Mouse (Mus musculus) neural tube, embryonic 14.5 days (tissue): ENCODE data around the gene Mrpl10. TPM values are rescaled to one million over a fixed set of nuclear protein-coding genes. Genes with fewer than 3 reads are reported as not detected.

ENCODE experiments used
- ATAC-seq: fragments of 200-750 bp; cut with Nextera tagmentation; 2 replicates; pipeline ENCODE4 v1.8.0; 2017; ENCODE audit warnings: low read depth, mild to moderate bottlenecking, moderate TSS enrichment, moderate library complexity
- H3K27ac ChIP-seq: fragments of 300-500 bp; sonication (generic); 2 replicates; pipeline ENCODE4 v1.5.1; 2014; ENCODE audit warnings: low read depth, mild to moderate bottlenecking, control low read depth, low read length, moderate library complexity, mixed read lengths
- H3K27me3 ChIP-seq: fragments of 300-500 bp; sonication (generic); 2 replicates; pipeline ENCODE4 v1.6.1; 2014; ENCODE audit warnings: low read length; ENCODE audit not compliant: control insufficient read depth, insufficient read depth
- H3K36me3 ChIP-seq: fragments of 300-500 bp; sonication (generic); 2 replicates; pipeline ENCODE4 v1.6.1; 2014; ENCODE audit warnings: low read length, mixed read lengths; ENCODE audit not compliant: control insufficient read depth, insufficient read depth
- H3K4me1 ChIP-seq: fragments of 300-500 bp; sonication (generic); 2 replicates; pipeline ENCODE4 v1.6.1; 2014; ENCODE audit warnings: low read length; ENCODE audit not compliant: control insufficient read depth, insufficient read depth
- H3K4me2 ChIP-seq: fragments of 300-500 bp; sonication (generic); 2 replicates; pipeline ENCODE4 v1.6.1; 2014; ENCODE audit warnings: mild to moderate bottlenecking, low read depth, low read length, control low read depth
- H3K4me3 ChIP-seq: fragments of 300-500 bp; sonication (generic); 2 replicates; pipeline ENCODE4 v1.5.1; 2014; ENCODE audit warnings: low read depth, low read length, control low read depth, mixed read lengths
- H3K9ac ChIP-seq: fragments of 300-500 bp; sonication (generic); replicated peaks from 2 replicates; pipeline ENCODE4 v1.6.1; 2014; ENCODE audit warnings: low read depth, mild to moderate bottlenecking, control low read depth, low read length, mixed read lengths
- H3K9me3 ChIP-seq: fragments of 300-500 bp; sonication (generic); 2 replicates; pipeline ENCODE4 v1.6.1; 2016; ENCODE audit warnings: low read length; ENCODE audit not compliant: control insufficient read depth
- WGBS: fragments of 180-500 bp; shearing (Covaris S2); extraction: QIAGEN DNeasy Blood & Tissue Kit; methylation state at CpG from one replicate; pipeline ENCODE4 v1.1.7; 2014; 5-methylcytosine and 5-hydroxymethylcytosine counted together
- polyA plus RNA-seq: library from polyadenylated mRNA; unstranded; fragments of >200 nt; fragmentation: Nextera tagmentation; extraction: Ambion mirVana; gene quantifications from 2 replicates; pipeline ENCODE4 v1.2.1, GENCODE M21; 2014

The Mrpl10 gene
- polyA plus RNA-seq, 1 experiment from 2014 or later = 63.5 TPM

DNA sequence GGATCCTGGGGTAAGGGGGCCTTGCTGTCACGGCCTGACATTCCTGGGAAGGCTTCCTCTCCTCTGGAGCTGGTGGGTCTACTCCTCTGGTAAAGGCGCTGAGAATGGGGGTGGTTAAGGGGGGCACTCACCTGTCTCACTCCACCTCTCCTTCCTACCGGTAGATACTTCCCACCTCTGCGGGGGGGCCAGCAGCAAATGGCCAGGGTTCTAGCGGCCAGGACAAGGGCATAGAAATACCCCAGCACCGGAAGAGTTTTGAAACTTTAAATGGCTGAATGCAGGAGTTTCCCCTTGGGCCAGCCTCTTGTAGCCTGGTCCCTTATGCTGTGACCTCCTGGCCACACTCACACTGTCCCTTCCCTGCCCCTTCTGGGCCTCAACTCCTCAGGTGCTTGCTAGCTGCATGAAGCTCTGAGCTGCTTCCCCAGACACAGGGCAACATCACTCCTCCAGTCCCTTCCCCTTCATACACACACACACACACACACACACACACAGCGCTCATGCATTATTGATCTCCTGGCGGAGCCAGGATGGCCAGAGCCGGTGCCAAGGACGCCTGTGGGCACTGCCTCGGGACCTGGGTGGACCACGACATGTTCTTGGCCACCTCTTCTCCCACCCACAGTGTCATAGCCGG is 9.7 kb downstream of the Mrpl10 start:
- WGBS = 21% methylated on average over 13 of the region's 13 CpGs
- Histone ChIP-seq H3K4me3 (peak overlapping the region; percentile 47), H3K27me3 (no peaks in the 10 kb centered on the region), H3K27ac (0 out of 2 replicates have a peak overlapping the region, but pooled peaks have one; percentile 46), H3K9me3 (no peaks in the 10 kb centered on the region), H3K4me2 (peak overlapping the region; percentile 55), H3K9ac (peak overlapping the region; percentile 61), H3K4me1 (peaks cover 19% of the 10 kb centered on the region), H3K36me3 (peaks cover 26% of the 10 kb centered on the region)
- ATAC-seq = peak; percentile 22; the same call in 1 of the 2 replicates

DNA sequence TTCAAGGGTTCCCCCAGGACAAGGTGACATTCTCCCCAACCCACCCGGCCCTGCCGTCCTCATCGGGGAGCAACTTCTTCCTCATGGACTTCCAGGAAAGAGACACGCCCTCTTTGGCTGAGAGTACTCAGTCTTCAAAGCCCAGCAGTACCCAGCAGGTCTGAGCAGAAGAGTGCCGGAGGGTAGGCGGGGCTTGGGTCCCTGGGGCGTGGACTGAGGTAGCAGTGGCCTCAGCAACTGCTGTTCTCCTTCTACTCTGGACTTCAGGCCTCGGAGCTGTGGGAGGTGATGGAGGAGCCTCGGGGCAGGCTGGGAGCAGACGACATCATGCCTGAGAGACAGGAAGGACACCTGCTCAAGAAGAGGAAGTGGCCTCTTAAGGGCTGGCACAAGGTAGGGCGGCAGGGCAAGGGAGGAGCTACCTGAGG is 10.9 kb downstream of the Mrpl10 start:
- Histone ChIP-seq H3K4me2 (no peak overlapping the region), H3K4me1 (peaks cover 19% of the 10 kb centered on the region), H3K36me3 (peaks cover 31% of the 10 kb centered on the region), H3K27ac (no peak overlapping the region), H3K9me3 (no peaks in the 10 kb centered on the region), H3K4me3 (no peak overlapping the region), H3K9ac (no peak overlapping the region), H3K27me3 (no peaks in the 10 kb centered on the region)
- WGBS = 29% methylated on average over 11 of the region's 11 CpGs
- no peak for ATAC-seq

- Histone ChIP-seq H3K4me2 (no peak overlapping the region), H3K4me3 (no peak overlapping the region), H3K9me3 (no peaks in the 10 kb centered on the region), H3K36me3 (peaks cover 22% of the 10 kb centered on the region), H3K4me1 (no peaks in the 10 kb centered on the region), H3K9ac (no peak overlapping the region), H3K27ac (no peak overlapping the region), H3K27me3 (no peaks in the 10 kb centered on the region)
- WGBS = 61% methylated on average over 9 of the region's 9 CpGs
- no peak for ATAC-seq
Observed at GRCm38 (mm10) chr11:97063274-97063920, 22.0 kb downstream of the Mrpl10 start.

- Histone ChIP-seq H3K36me3 (peaks cover 19% of the 10 kb centered on the region), H3K27me3 (no peaks in the 10 kb centered on the region), H3K9me3 (no peaks in the 10 kb centered on the region), H3K4me2 (no peak overlapping the region), H3K27ac (no peak overlapping the region), H3K4me1 (no peaks in the 10 kb centered on the region), H3K9ac (no peak overlapping the region), H3K4me3 (no peak overlapping the region)
- ATAC-seq = no peak
- 87% methylated on average over 3 of the region's 3 CpGs for WGBS
Observed at GRCm38 (mm10) chr11:97063921-97064295, 22.5 kb downstream of the Mrpl10 start.

DNA sequence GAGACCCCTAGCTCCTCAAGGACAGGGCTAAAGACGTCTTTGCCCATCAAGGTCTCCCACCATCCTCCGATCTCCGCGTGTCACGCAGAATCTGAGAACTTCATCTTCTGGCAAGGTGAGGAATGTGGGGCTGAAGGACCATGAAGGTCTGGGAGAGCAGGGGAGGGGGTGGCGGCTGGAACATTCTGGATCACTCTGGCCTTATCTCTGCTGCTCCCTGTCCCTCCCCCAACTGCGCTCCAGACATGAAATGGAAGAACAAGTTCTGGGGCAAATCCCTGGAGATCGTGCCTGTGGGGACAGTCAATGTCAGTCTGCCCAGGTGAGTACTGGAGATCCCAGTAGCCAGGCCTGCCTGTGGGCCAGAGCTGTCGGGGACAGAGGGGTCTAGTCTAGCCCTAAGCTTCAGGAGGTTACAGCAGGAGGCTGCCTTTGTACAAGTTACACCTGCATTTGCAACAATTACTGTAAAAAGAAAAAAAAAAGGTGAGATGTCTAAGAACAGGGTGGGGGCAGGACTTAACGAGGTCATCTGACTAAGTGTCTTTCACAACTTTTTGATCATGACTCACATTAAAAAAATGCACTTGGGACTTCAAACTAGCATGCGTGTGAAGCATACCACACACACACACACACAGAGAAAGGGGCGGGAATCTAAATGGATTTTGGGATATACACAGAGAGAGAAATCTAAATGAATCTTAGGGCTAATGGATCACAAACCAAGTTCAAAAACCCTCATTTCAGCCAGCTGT is 24.4 kb downstream of the Mrpl10 start:
- ATAC-seq = no peak
- peaks cover 7% of the 10 kb centered on the region; the same call in 1 of the 2 replicates for H3K36me3 ChIP-seq
- no peak overlapping the region for H3K9ac ChIP-seq
- 91% methylated on average over 12 of the region's 12 CpGs for WGBS
- no peak overlapping the region for H3K4me3 ChIP-seq
- no peak overlapping the region for H3K4me2 ChIP-seq
- no peaks in the 10 kb centered on the region for H3K27me3 ChIP-seq
- no peak overlapping the region for H3K27ac ChIP-seq
- no peaks in the 10 kb centered on the region for H3K9me3 ChIP-seq
- H3K4me1 ChIP-seq = no peaks in the 10 kb centered on the region

GRCm38 (mm10) chr11:97066656-97067360 is 25.4 kb downstream of the Mrpl10 start:
- H3K27me3 ChIP-seq = no peaks in the 10 kb centered on the region
- no peak overlapping the region for H3K27ac ChIP-seq
- no peak for ATAC-seq
- H3K4me1 ChIP-seq = no peaks in the 10 kb centered on the region
- H3K36me3 ChIP-seq = no peaks in the 10 kb centered on the region
- H3K9me3 ChIP-seq = no peaks in the 10 kb centered on the region
- no peak overlapping the region for H3K4me3 ChIP-seq
- H3K9ac ChIP-seq = no peak overlapping the region
- no peak overlapping the region for H3K4me2 ChIP-seq
- WGBS = 46% methylated on average over 22 of the region's 22 CpGs

- no peaks in the 10 kb centered on the region for H3K36me3 ChIP-seq
- H3K27me3 ChIP-seq = no peaks in the 10 kb centered on the region
- no peak overlapping the region for H3K9ac ChIP-seq
- no peaks in the 10 kb centered on the region for H3K4me1 ChIP-seq
- no peak overlapping the region for H3K4me2 ChIP-seq
- H3K27ac ChIP-seq = no peak overlapping the region
- no peak for ATAC-seq
- 32% methylated on average over 1 of the region's 1 CpGs for WGBS
- H3K9me3 ChIP-seq = no peaks in the 10 kb centered on the region
- H3K4me3 ChIP-seq = no peak overlapping the region
Observed at GRCm38 (mm10) chr11:97069333-97069732, 28.0 kb downstream of the Mrpl10 start.

GRCm38 (mm10) chr11:97069770-97070169 is 28.4 kb downstream of the Mrpl10 start:
- no peak overlapping the region for H3K27ac ChIP-seq

More at GRCm38 (mm10) chr11:97069770-97070169, 28.4 kb downstream of the Mrpl10 start:
- Histone ChIP-seq H3K9ac (no peak overlapping the region), H3K9me3 (no peaks in the 10 kb centered on the region), H3K4me1 (no peaks in the 10 kb centered on the region), H3K4me3 (no peak overlapping the region), H3K36me3 (no peaks in the 10 kb centered on the region), H3K27me3 (no peaks in the 10 kb centered on the region), H3K4me2 (no peak overlapping the region)
- no peak for ATAC-seq
- WGBS = 88% methylated on average over 2 of the region's 2 CpGs
